Mouse (Mus musculus): ENCODE data around the gene Lamp1.

- TF ChIP-seq CTCF (IDR thresholded peaks at IDR 0.05; ENCODE audit: borderline replicate concordance, extremely low read depth, insufficient read depth, insufficient read length) (no peak), POLR2A (IDR thresholded peaks at IDR 0.05; ENCODE audit: borderline replicate concordance, extremely low read depth, insufficient read depth, insufficient read length, poor library complexity, severe bottlenecking) (no peak)
These were observed 59.0 kb downstream of the Lamp1 start for GRCm38 (mm10) chr8:13217986-13218385.
